In the genomic region with DNA sequence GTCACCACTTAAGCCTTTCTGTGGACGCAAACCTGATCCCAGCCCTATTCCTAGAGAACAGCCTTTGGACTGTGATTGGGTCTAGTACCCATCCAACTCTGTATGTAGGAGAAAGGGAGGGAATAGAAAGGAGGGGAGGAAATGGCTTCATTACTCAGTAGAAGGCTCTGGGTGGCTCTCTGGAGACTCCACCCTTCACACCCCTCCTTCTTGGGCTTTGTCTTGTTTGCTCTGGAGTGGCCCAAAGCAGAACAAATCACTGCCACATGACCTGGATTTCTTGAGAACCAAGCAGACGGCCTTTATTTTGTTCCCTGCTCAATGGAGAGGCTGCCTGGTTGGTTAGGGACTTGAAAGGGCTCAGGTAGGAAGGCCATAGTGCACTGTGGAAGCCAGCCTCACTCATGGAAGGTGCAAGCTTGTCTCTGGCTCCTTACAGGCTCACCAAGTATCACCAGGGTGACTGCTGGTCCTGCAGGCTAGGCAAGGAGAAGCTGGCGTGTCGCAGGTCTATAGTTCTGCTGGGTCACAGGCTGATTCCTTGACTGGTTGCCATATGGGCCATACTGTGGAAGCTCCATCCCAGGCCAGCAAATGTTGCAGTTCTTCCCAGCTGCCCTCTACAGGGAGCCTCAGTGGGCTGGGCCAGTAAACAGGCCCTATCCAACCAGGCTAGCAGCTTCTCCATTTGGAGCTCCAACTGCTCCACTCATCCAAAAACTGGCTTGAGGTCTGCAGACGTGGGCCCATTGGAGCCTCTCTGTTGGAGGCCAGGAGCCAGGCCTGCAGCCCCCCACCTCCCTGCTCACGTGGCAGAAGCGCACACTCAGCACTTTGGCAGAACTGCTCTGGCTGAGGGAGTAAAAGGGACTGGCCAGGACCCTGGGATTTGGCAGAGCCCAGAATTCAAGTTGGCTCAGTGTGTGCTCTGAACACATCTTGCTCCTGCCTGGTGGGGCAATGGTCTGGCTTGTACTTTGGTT, we compare ENCODE assay signal across 9 mouse cellular contexts. TPM values are rescaled to one million over a fixed set of nuclear protein-coding genes. Genes with fewer than 3 reads are reported as not detected.
DNase-seq lines count a peak whose midpoint lies in the region; ATAC-seq and TF ChIP-seq lines count a peak whose summit lies in the region.
"Had no signal": no experiment of that assay in that cellular context is flagged by ENCODE, and none has a peak within 500 bp of the region (broad histone marks: within the 10 kb centered on the region; RNA-seq: fewer than 3 reads in every experiment).

No protein-coding gene starts in this region.

- 0 out of 2 replicates have a peak overlapping the region, but pooled peaks have one; percentile 41 for H3K27ac ChIP-seq in hindbrain, postnatal 0 days
- no peak overlapping the region for H3K27ac ChIP-seq in midbrain, embryonic 15.5 days

- no peak for TF ChIP-seq CTCF in hindbrain, postnatal 0 days (IDR thresholded peaks at IDR 0.05; ENCODE audit: low read depth)

- H3K9me3 ChIP-seq in hindbrain, postnatal 0 days (ENCODE audit: low read length) = no peaks in the 10 kb centered on the region
- no peaks in the 10 kb centered on the region for H3K9me3 ChIP-seq in midbrain, embryonic 15.5 days

- ATAC-seq in hindbrain, postnatal 0 days = peak; percentile 83
- ATAC-seq in midbrain, embryonic 15.5 days (replicated peaks) = no peak

- H3K9ac ChIP-seq in hindbrain, postnatal 0 days (replicated peaks; ENCODE audit: low read length) = no peak overlapping the region
- no peak overlapping the region for H3K9ac ChIP-seq in midbrain, embryonic 15.5 days

- no peak overlapping the region for H3K4me3 ChIP-seq in hindbrain, postnatal 0 days (ENCODE audit: low read length)
- H3K4me3 ChIP-seq in midbrain, embryonic 15.5 days = no peak overlapping the region
- H3K4me3 ChIP-seq: megakaryocyte, embryonic 14.5 days had no signal

- no peak overlapping the region for H3K4me2 ChIP-seq in hindbrain, postnatal 0 days (ENCODE audit: low read depth, low read length)
- no peak overlapping the region for H3K4me2 ChIP-seq in midbrain, embryonic 15.5 days

- 37% methylated on average over 7 of the region's 7 CpGs for WGBS in hindbrain, postnatal 0 days
- WGBS in midbrain, embryonic 15.5 days = 54% methylated on average over 7 of the region's 7 CpGs

- peak; percentile 32 for DNase-seq in gastrocnemius, adult 18-20 months (ENCODE audit: low spot score)
- no peak for DNase-seq in gastrocnemius, postnatal 10 days
- peak; percentile 22 for DNase-seq in ovary, postnatal 36 days (ENCODE audit: low spot score)
- DNase-seq in ovary, postnatal 10 days (ENCODE audit: low spot score) = no peak
- peak; percentile 62 for DNase-seq in hindbrain, postnatal 0 days (ENCODE audit: low spot score)
- DNase-seq in thymus, adult 18-20 months = no peak
- DNase-seq in MN1 (ENCODE audit: low spot score) = no peak

- peaks cover 12% of the 10 kb centered on the region; the same call in 1 of the 2 replicates for H3K36me3 ChIP-seq in hindbrain, postnatal 0 days (ENCODE audit: insufficient read depth, low read length)
- peaks cover 3% of the 10 kb centered on the region; the same call in 1 of the 2 replicates for H3K36me3 ChIP-seq in midbrain, embryonic 15.5 days (replicated peaks)

- H3K27me3 ChIP-seq in hindbrain, postnatal 0 days (ENCODE audit: insufficient read depth, low read length) = no peaks in the 10 kb centered on the region
- H3K27me3 ChIP-seq in midbrain, embryonic 15.5 days (replicated peaks) = no peaks in the 10 kb centered on the region

- peaks cover 11% of the 10 kb centered on the region; the same call in 1 of the 2 replicates for H3K4me1 ChIP-seq in hindbrain, postnatal 0 days (ENCODE audit: insufficient read depth, low read length)
- H3K4me1 ChIP-seq in midbrain, embryonic 15.5 days = no peaks in the 10 kb centered on the region
- H3K4me1 ChIP-seq: megakaryocyte, embryonic 14.5 days had no signal

RNA-seq across cellular contexts. Expression of gene Trmt44, which starts 22.7 kb away (rescaled TPM):
- total RNA-seq in gastrocnemius, adult 18-20 months (2021) = 1 to 10 TPM; 1.7 TPM
- total RNA-seq in gastrocnemius, postnatal 10 days (2021) = 1 to 10 TPM; 2.0 to 3.9 TPM
- 10.9 and 12.3 TPM in 2 replicates for total RNA-seq in hindbrain, postnatal 0 days (2014; rRNA removed)
- 3.3 and 3.6 TPM in 2 replicates for polyA plus RNA-seq in hindbrain, postnatal 0 days (2015; fragmentation: Nextera tagmentation; extraction: Ambion mirVana)
- 7.3 and 7.6 TPM in 2 replicates for polyA plus RNA-seq in midbrain, embryonic 15.5 days (2015; fragmentation: Nextera tagmentation; extraction: Ambion mirVana)

RNA-seq across cellular contexts. Expression of gene Cpz, which starts 26.6 kb away (rescaled TPM):
- total RNA-seq in gastrocnemius, adult 18-20 months (2021) = under 1 TPM in 1 of 2 experiments, not detected in 1; 0.12 TPM
- total RNA-seq in gastrocnemius, postnatal 10 days (2021) = 10 to 100 TPM; 18.3 to 26.3 TPM
- 16.0 and 18.7 TPM in 2 replicates for total RNA-seq in hindbrain, postnatal 0 days (2014; rRNA removed)
- polyA plus RNA-seq in hindbrain, postnatal 0 days (2015; fragmentation: Nextera tagmentation; extraction: Ambion mirVana) = 1.7 and 1.9 TPM in 2 replicates
- 1.8 and 2.2 TPM in 2 replicates for polyA plus RNA-seq in midbrain, embryonic 15.5 days (2015; fragmentation: Nextera tagmentation; extraction: Ambion mirVana)

RNA-seq across cellular contexts. Expression of gene Acox3, which starts 30.7 kb away (rescaled TPM):
- total RNA-seq in gastrocnemius, adult 18-20 months (2021) = 10 to 100 TPM; 17.3 to 18.2 TPM
- 10 to 100 TPM; 11.1 to 14.5 TPM for total RNA-seq in gastrocnemius, postnatal 10 days (2021)
- total RNA-seq in hindbrain, postnatal 0 days (2014; rRNA removed) = 23.5 and 24.2 TPM in 2 replicates
- polyA plus RNA-seq in hindbrain, postnatal 0 days (2015; fragmentation: Nextera tagmentation; extraction: Ambion mirVana) = 11.4 and 12.7 TPM in 2 replicates
- 14.6 and 16.0 TPM in 2 replicates for polyA plus RNA-seq in midbrain, embryonic 15.5 days (2015; fragmentation: Nextera tagmentation; extraction: Ambion mirVana)

Comparison
In these comparisons a context has a peak if more than half of its experiments do, and no peak if none do; other contexts are left out.
1. DNase-seq: peak in gastrocnemius, adult 18-20 months (single experiment), ovary, postnatal 36 days (single experiment) and hindbrain, postnatal 0 days (single experiment); none in gastrocnemius, postnatal 10 days (single experiment), ovary, postnatal 10 days (single experiment), thymus, adult 18-20 months (0 of 2) and MN1 (single experiment).
2. RNA of gene Cpz, which starts 26.6 kb away (total RNA-seq): 18.3 to 26.3 TPM in gastrocnemius, postnatal 10 days and 16.0 to 18.7 TPM in hindbrain, postnatal 0 days; 0.12 TPM in gastrocnemius, adult 18-20 months; every median in the first group is over 10 times any median in the second.